Mouse (Mus musculus) heart, embryonic 16.5 days (tissue): ENCODE measurements at regions not wholly inside any gene's neighbourhood (a gene's known extent, or its start where the extent isn't known, plus 50 kb on each side); places are given as distances from the start of the nearest gene placed in this dataset.

Experiments used
- ATAC-seq: fragments of 200-750 bp; cut with Nextera tagmentation; replicated peaks from 2 replicates; pipeline ENCODE4 v1.8.0; 2017; ENCODE audit warnings: moderate number of reproducible peaks; ENCODE audit not compliant: insufficient read depth, low FRiP score; ENCODE audit errors: extremely low read depth
- H3K27ac ChIP-seq: fragments of 300-500 bp; sonication (generic); 2 replicates; pipeline ENCODE4 v1.5.1; 2014; ENCODE audit warnings: mild to moderate bottlenecking, low read length, control low read depth, moderate library complexity
- H3K27me3 ChIP-seq: fragments of 300-500 bp; sonication (generic); 2 replicates; pipeline ENCODE4 v1.6.1; 2014; ENCODE audit warnings: low read length, mixed read lengths; ENCODE audit not compliant: control insufficient read depth, insufficient read depth
- H3K36me3 ChIP-seq: fragments of 300-500 bp; sonication (generic); 2 replicates; pipeline ENCODE4 v1.6.1; 2014; ENCODE audit not compliant: control insufficient read depth, insufficient read depth
- H3K4me1 ChIP-seq: fragments of 300-500 bp; sonication (generic); 2 replicates; pipeline ENCODE4 v1.6.1; 2014; ENCODE audit warnings: low read length, mixed read lengths; ENCODE audit not compliant: control insufficient read depth, insufficient read depth
- H3K4me2 ChIP-seq: fragments of 300-500 bp; sonication (generic); 2 replicates; pipeline ENCODE4 v1.6.1; 2014; ENCODE audit warnings: low read depth, mild to moderate bottlenecking, control low read depth, low read length
- H3K4me3 ChIP-seq: fragments of 300-500 bp; sonication (generic); 2 replicates; pipeline ENCODE4 v1.5.1; 2014; ENCODE audit warnings: mild to moderate bottlenecking, control low read depth, low read length
- H3K9ac ChIP-seq: fragments of 300-500 bp; sonication (generic); 2 replicates; pipeline ENCODE4 v1.6.1; 2014; ENCODE audit warnings: low read length, control low read depth
- H3K9me3 ChIP-seq: fragments of 300-500 bp; sonication (generic); replicated peaks from 2 replicates; pipeline ENCODE4 v1.6.1; 2016; ENCODE audit warnings: low read length; ENCODE audit not compliant: control insufficient read depth
- WGBS: fragments of 180-500 bp; shearing (Covaris S2); extraction: QIAGEN DNeasy Blood & Tissue Kit; methylation state at CpG from one replicate; pipeline ENCODE4 v1.1.7; 2014; 5-methylcytosine and 5-hydroxymethylcytosine counted together

DNA sequence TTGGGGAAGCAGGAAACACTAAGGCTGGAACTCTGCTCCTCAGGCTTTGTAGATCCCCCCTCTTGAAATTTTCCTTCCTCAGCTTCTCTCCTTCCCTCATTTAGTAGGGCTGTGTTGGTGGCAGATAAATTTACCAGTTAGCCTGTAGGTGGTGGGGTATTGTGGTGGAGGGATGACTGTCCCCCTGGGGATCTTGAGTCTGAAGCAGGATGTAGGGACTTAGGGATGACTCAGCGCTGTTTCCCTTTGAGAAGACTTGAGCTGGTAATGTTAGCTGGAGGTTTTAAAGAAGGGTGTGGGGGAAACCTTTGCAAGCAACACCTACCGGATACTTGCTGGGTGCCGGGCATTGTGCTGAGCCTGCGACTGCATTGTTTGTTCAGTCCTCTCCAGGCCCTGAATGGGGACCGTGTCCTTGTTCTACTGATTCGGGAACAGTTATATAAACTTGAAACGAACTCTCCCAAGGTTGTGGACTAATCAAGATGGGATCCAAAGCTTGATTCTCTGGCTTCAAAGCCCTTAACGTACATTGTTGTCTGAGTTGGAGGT lies 115.5 kb upstream of the Fstl4 start:
- no peak overlapping the region for H3K4me2 ChIP-seq
- H3K27me3 ChIP-seq = no peaks in the 10 kb centered on the region
- no peak overlapping the region for H3K4me3 ChIP-seq
- peaks cover 19% of the 10 kb centered on the region for H3K4me1 ChIP-seq
- H3K36me3 ChIP-seq = no peaks in the 10 kb centered on the region
- no peak for ATAC-seq
- H3K9ac ChIP-seq = no peak overlapping the region
- no peak overlapping the region for H3K27ac ChIP-seq
- 71% methylated on average over 8 of the region's 8 CpGs for WGBS
- H3K9me3 ChIP-seq = no peaks in the 10 kb centered on the region

DNA sequence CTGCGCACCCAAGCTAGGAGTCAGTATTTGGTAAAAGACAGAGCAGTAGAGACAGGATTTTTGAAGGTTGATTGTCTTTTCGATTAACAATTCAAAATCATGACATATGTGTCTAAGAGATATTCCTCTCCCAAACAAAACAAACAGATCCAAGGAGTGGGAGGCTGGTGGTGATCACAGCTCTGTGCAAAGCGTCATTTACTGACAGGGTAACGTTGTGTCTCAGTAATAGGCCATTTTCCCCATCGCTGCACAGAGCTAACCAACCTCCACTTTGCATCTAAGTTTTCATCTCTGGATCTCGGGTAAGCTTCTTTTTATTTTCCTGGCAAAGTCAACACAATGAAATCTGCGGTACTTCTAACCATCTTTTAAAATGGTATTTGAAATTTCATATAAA lies 109.8 kb upstream of the Fstl4 start:
- no peak overlapping the region for H3K4me2 ChIP-seq
- H3K9ac ChIP-seq = no peak overlapping the region
- no peaks in the 10 kb centered on the region for H3K4me1 ChIP-seq
- no peaks in the 10 kb centered on the region for H3K36me3 ChIP-seq
- no peak overlapping the region for H3K27ac ChIP-seq
- no peak for ATAC-seq
- 80% methylated on average over 7 of the region's 7 CpGs for WGBS
- no peak overlapping the region for H3K4me3 ChIP-seq
- no peaks in the 10 kb centered on the region for H3K27me3 ChIP-seq
- no peaks in the 10 kb centered on the region for H3K9me3 ChIP-seq

DNA sequence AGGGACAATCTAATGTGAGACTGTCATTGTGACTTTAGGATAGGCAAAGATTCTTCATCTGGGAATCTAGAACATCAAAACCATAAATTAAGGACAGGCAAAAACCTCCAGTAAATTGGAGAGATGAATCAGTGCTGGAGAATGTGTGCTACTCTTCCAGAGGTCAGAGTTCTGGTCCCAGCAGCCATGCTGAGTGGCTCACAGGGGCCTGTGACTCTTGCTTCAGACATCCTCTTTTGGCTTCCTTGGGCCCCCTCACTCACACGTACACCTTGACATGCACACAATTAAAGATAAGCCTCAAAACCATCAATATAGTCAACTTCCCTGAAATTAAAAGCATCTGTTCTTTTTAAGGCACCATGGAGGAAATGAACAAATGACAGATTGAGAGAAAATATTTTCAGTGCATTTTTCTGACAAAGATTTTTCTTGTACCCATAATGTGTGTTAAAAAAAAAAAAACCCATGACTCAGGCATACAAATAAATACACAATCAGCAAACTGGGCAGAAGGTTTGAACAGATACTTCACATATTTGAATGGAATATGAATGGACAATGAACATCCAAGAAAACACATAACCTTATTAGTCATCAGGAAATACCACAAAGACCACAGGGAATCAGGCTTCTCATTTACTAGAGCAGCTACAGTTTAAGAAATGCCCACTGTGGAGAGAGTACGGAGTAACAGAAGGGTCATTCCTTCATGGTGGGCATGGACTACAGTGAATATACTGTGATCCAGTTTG lies 108.5 kb upstream of the Fstl4 start:
- Histone ChIP-seq H3K4me3 (no peak overlapping the region), H3K27me3 (no peaks in the 10 kb centered on the region), H3K4me1 (no peaks in the 10 kb centered on the region), H3K27ac (no peak overlapping the region), H3K9me3 (no peaks in the 10 kb centered on the region), H3K4me2 (no peak overlapping the region), H3K9ac (no peak overlapping the region), H3K36me3 (no peaks in the 10 kb centered on the region)
- WGBS = 51% methylated on average over 2 of the region's 2 CpGs
- ATAC-seq = no peak

DNA sequence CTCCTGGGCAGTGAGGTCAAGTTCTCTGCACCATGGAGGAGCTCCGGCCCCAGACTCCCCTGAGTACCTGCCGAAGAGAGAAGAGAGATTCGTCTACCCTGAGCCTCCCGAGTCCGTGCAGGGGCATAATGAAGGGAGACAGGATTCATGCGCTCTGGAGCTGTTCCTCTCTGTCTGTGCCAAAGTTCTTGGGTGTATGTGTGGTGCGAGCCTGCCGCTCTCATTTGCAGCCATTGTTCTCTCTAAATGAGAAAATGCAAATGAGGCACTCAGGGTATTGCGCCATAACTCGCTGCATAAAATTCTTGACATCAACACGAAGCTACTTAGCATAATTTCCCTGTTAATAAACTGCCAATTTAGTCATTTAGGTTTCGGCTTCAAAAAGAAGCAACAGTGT lies 103.2 kb upstream of the Fstl4 start:
- ATAC-seq = no peak
- Histone ChIP-seq H3K4me1 (no peaks in the 10 kb centered on the region), H3K36me3 (no peaks in the 10 kb centered on the region), H3K9ac (no peak overlapping the region), H3K27me3 (no peaks in the 10 kb centered on the region), H3K27ac (no peak overlapping the region), H3K4me2 (no peak overlapping the region), H3K4me3 (no peak overlapping the region), H3K9me3 (0 out of 2 replicates have a peak, but pooled peaks cover 3% of the 10 kb centered on the region)
- 85% methylated on average over 12 of the region's 12 CpGs for WGBS

DNA sequence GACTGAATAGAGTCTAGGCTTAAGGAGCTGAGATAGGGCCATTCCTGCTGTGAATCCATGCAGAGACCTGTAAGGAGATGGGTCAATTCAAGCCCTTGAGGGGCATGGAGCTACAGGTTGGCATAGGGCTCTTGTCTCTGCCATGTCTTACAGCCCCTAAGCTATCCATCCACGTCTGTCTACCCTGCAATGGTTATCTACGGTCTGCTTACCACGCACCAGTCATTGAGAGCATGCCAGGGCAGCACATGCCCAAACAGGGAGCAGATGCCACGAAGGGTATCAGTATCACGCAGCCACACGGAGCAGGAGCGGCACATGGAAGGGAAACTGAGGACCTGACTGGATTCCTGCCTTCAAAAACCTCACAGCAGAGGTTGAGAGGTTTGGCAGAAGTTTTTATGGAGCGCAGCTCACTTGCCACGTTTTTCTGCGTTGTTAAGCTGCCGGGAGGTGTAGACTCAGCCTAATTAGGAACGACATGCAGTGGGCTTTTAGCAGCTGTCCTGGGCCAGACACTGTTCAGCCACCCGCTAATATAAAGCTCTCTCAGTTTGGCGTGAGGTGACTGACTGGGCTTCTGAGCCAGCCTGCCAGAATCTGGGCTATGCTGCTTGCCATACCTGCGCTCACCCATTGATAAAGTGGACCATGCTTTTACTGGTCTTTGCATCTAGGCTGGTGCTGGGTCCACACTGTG lies 102.4 kb upstream of the Fstl4 start:
- 0 out of 2 replicates have a peak, but pooled peaks cover 3% of the 10 kb centered on the region for H3K9me3 ChIP-seq
- H3K36me3 ChIP-seq = no peaks in the 10 kb centered on the region
- no peaks in the 10 kb centered on the region for H3K27me3 ChIP-seq
- H3K4me2 ChIP-seq = no peak overlapping the region
- H3K27ac ChIP-seq = no peak overlapping the region
- WGBS = 84% methylated on average over 15 of the region's 15 CpGs
- no peak overlapping the region for H3K4me3 ChIP-seq
- H3K4me1 ChIP-seq = no peaks in the 10 kb centered on the region
- no peak for ATAC-seq
- H3K9ac ChIP-seq = no peak overlapping the region

DNA sequence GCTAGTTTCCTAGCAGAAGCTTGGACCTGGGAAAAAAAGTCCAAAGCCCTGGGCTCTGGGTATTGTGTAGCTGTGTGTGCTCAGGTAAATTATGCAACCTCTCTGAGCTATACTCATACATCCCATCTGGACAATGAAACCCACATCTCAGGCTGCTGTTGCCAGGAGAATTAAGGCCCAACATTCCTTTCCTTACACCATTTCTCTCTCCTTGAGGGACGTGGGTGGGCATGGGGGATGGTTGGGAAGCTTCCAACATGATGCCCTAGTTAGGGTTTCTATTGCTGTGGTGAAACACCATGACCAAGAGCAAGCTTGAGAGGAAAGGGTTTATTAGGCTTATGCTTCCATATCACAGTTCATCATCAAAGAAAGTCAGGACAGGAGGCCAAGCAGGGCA lies 99.1 kb upstream of the Fstl4 start:
- no peak for ATAC-seq
- Histone ChIP-seq H3K4me3 (no peak overlapping the region), H3K9ac (no peak overlapping the region), H3K27ac (no peak overlapping the region), H3K36me3 (no peaks in the 10 kb centered on the region), H3K4me1 (no peaks in the 10 kb centered on the region), H3K27me3 (no peaks in the 10 kb centered on the region), H3K9me3 (peaks cover 8% of the 10 kb centered on the region; the same call in 1 of the 2 replicates), H3K4me2 (no peak overlapping the region)
- 83% methylated on average over 1 of the region's 1 CpGs for WGBS

DNA sequence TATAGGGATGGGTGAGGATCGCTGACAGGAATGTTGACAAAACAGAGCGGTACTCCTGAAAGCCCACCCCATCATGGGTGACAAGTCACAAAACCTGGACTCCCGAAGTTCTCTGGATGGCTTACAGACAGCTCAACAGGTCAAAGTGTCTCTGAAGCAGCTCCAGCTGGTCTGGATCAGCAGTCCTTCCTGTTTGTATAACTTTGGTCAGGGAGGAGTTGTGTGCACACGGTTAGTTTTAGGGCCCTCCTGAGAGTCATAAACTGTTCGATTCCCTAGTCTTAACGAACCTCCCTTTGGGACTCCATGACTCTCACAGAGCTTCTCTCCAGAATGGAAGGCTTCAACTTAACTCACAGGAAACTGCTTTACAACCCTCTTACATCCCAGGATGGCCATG lies 89.4 kb upstream of the Fstl4 start:
- H3K4me2 ChIP-seq = no peak overlapping the region
- H3K9me3 ChIP-seq = peaks cover 3% of the 10 kb centered on the region; the same call in 1 of the 2 replicates
- no peak for ATAC-seq
- no peaks in the 10 kb centered on the region for H3K4me1 ChIP-seq
- no peaks in the 10 kb centered on the region for H3K27me3 ChIP-seq
- no peak overlapping the region for H3K4me3 ChIP-seq
- no peak overlapping the region for H3K9ac ChIP-seq
- WGBS = 61% methylated on average over 6 of the region's 6 CpGs
- H3K27ac ChIP-seq = no peak overlapping the region
- H3K36me3 ChIP-seq = no peaks in the 10 kb centered on the region

DNA sequence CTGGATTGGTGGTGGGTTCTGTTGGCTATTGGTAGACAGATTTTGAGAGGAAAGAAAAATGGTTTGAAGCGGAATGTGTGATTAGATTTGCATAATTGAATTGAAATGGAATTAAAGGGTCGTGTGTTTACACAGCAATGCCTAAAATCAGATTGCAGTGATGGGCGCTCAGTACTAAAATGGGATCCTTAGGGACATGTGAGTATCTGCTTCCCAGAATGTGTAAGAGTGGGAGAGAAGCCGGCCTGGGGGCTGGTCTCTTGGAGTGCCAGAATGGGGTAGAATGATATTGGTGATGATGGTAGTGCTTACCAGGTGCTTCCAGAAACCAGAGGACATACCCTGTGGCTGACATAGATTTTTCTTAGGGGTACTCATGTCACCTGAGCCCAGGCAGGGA lies 86.2 kb upstream of the Fstl4 start:
- no peak for ATAC-seq
- peaks cover 8% of the 10 kb centered on the region for H3K9me3 ChIP-seq
- no peak overlapping the region for H3K4me3 ChIP-seq
- no peaks in the 10 kb centered on the region for H3K27me3 ChIP-seq
- no peaks in the 10 kb centered on the region for H3K4me1 ChIP-seq
- no peak overlapping the region for H3K27ac ChIP-seq
- WGBS = 83% methylated on average over 4 of the region's 4 CpGs
- no peak overlapping the region for H3K9ac ChIP-seq
- H3K36me3 ChIP-seq = no peaks in the 10 kb centered on the region
- H3K4me2 ChIP-seq = no peak overlapping the region

DNA sequence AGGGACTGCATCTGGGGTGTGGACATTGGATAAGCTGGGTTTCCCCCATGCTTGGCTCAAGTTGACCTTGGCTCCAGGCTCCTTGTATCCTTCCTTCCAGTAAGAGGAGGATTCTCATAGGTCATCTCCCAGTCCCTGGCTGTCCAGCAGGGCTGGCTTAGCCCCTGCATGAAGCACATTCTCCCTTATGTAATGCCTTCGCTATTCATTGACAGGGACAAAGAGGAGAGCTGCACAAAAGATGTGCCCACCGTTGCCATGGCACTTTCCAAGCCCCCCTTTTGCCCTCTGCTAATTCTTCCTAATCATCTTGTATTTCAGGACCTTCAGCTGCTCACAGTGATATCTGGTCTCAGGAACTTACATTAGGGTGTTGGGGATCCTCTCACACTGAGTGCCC lies 79.0 kb upstream of the Fstl4 start:
- no peak overlapping the region for H3K27ac ChIP-seq
- H3K27me3 ChIP-seq = no peaks in the 10 kb centered on the region
- H3K4me1 ChIP-seq = no peaks in the 10 kb centered on the region
- no peak overlapping the region for H3K9ac ChIP-seq
- no peak overlapping the region for H3K4me3 ChIP-seq
- no peak for ATAC-seq
- no peak overlapping the region for H3K4me2 ChIP-seq
- no peaks in the 10 kb centered on the region for H3K36me3 ChIP-seq
- peaks cover 7% of the 10 kb centered on the region for H3K9me3 ChIP-seq
- WGBS = 87% methylated on average over 2 of the region's 2 CpGs
